Mouse (Mus musculus) megakaryocyte, embryonic 14.5 days (primary cell): ENCODE data around the gene Bivm.

Experiments
- FLI1 ChIP-seq: IDR thresholded peaks from 2 replicates; pipeline ENCODE4 v1.6.1; 2012; ENCODE audit warnings: low read length, inconsistent platforms, mixed read lengths
- GATA1 ChIP-seq: IDR thresholded peaks from 3 replicates; pipeline ENCODE4 v1.6.1; 2012; ENCODE audit warnings: mixed read lengths, low read length, inconsistent platforms, borderline replicate concordance

- TF ChIP-seq GATA1 (no peak), FLI1 (no peak)
Observed at GRCm38 (mm10) chr1:44161818-44162217, 43.1 kb downstream of the Bivm start.
